Mouse (Mus musculus) kidney, postnatal 10 days (tissue): ENCODE data around the gene 9230110F15Rik.
"Not testable (repeated sequence)": the region's sequence is repeated elsewhere in the genome, so short reads cannot be mapped to it uniquely, and the experiment has no call there.

Source experiments
- DNase-seq: peaks from one replicate; pipeline ENCODE4 v3.0.0; 2021; ENCODE audit warnings: mixed read lengths

The 9230110F15Rik gene

DNA sequence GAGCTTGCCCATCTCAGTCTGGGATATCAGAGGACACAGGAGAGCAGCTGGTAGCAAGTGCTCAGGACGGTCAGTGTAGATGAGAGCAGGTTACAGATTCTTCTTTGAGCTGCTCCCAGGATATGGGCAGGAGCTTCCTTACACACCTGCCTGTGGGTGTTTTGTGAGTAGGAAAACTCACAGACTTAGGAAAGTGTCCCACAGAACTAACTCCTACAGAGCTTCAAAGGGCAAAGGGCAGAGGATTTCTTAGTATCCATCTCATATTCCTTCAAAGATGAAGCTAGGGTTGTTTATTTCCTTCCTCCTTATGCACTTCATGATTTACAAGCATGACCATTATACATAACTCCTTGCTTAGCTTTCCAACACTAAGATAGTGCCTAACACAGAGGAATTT, at the start of gene 9230110F15Rik:
TSS of gene 9230110F15Rik (minus strand) at position 101 of the 400 bp plus-strand sequence.
- DNase-seq = no peak

DNA sequence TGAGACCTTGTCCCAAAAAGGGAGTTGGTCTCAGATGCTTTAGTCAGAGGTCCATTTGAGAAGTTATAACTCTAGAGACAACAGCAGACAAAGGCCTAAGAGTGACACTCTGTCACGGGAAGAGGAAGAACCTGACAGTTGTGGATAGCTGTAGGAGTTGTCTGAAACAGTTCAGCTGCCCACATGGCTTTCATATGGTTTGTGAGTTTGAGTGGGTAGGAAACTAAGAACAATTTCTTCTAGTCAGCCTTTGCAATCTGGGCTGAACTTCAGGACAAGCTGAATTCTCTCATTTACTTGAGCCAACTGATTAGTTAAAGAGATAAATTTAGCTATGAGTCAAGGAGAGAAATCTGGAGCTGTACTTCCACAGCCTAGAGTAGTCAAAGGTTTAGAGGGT, 49.2 kb upstream of the 9230110F15Rik start:
- not testable (repeated sequence) for DNase-seq

DNA sequence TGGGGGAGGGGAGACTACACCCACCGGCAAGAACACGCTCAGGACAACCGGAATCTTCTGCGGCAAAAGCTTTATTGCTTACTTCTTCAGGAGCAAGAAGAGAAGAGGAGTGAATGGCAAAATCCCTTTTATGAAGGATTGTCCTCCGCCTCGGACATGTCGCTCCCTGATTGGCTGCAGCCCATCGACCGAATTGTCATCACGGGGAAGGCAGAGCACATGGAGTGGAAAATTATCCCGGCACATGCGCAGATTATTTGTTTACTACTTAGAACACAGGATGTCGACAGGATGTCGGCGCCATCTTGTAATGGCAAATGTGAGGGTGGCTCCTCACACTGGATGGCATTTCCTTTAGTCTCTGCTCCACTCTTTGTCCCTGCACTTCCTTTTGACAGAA, 26.1 kb downstream of the 9230110F15Rik start:
- DNase-seq = not testable (repeated sequence)

DNA sequence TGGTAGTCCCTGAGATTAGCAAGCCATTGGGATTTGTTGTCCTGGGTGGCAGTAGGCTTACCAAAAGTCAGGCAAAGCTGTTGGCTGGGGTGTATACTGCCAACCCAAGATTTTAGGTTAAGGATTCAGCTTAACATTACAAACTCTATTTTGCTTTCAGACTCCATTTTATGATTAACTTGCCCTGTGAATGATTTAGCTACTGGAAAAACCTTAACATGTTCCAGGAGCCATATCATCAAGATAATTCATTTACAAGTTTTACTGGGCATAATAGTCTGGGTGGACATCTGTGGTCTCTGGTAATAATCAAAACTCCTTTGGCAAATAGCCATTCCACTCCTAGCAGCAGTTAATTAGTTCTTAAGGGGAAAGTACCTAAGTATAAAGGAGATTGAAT, 45.8 kb downstream of the 9230110F15Rik start:
- no peak for DNase-seq

DNA sequence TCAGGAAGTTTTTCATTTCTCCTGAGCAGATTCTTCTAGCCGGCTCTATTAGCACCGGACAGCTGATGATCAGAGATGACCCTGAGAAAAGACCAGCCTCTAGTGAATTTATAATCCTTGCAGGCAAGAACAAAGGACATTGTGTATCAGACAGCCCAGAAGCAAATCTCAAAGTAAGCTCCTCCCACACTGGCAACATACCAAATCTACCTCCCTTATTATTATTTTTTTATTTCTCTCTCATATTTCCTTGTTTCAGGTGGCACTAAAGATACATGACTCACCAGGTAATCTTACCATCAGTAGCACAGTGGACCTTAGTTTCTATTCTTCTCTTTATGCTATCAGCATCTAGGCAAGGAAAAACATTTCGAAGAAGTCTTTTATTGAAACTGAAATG, 53.9 kb downstream of the 9230110F15Rik start, which contains the start of the genes Gm27235 and D730048I06Rik:
TSS of gene Gm27235 (minus strand) at position 101 of the 400 bp plus-strand sequence.
TSS of gene D730048I06Rik (minus strand) at position 112 of the 400 bp plus-strand sequence.
- DNase-seq = no peak
